Mouse (Mus musculus): ENCODE measurements around the gene Slc16a2. TPM values are rescaled to one million over a fixed set of nuclear protein-coding genes. Genes with fewer than 3 reads are reported as not detected.

Gene Slc16a2
- 0.29 TPM in 1 of 3 replicates, not detected in the others for total RNA-seq (2017)

DNA sequence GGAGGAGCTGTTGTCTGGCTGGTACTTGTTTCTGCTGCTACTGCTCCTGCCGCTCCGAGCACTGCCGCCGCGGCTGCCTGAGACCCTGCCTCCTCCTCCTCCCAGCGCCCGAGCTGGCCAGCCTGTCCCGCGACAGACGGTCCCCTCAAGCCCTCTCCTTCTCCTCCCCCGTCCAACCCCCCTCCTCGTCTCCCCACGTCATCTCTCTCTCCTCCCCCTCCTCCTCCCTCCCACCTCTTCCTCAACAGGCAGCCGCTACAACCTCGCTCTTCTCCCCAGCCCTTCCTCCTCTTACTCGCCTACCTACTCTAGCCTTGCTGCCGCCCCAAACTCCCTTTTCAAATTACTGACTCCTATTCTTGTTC lies at the start of gene Slc16a2:
TSS of gene Slc16a2 (minus strand) at position 152 of the 365 bp plus-strand sequence.
- ATAC-seq (replicated peaks; ENCODE audit: insufficient number of reproducible peaks, low FRiP score, low TSS enrichment, poor library complexity, severe bottlenecking) = no peak

- ATAC-seq (replicated peaks; ENCODE audit: insufficient number of reproducible peaks, low FRiP score, low TSS enrichment, poor library complexity, severe bottlenecking) = no peak
These were observed 41.7 kb upstream of the Slc16a2 start for GRCm38 (mm10) chrX:103863502-103863901.

- ATAC-seq (replicated peaks; ENCODE audit: insufficient number of reproducible peaks, low FRiP score, low TSS enrichment, poor library complexity, severe bottlenecking) = no peak
These were observed 41.1 kb upstream of the Slc16a2 start for GRCm38 (mm10) chrX:103862877-103863276.

- no peak for ATAC-seq (replicated peaks; ENCODE audit: insufficient number of reproducible peaks, low FRiP score, low TSS enrichment, poor library complexity, severe bottlenecking)
These were observed 23.5 kb upstream of the Slc16a2 start for GRCm38 (mm10) chrX:103845266-103845665.

- ATAC-seq (replicated peaks; ENCODE audit: insufficient number of reproducible peaks, low FRiP score, low TSS enrichment, poor library complexity, severe bottlenecking) = no peak
These were observed 7.1 kb upstream of the Slc16a2 start for GRCm38 (mm10) chrX:103828836-103829235.

- no peak for ATAC-seq (replicated peaks; ENCODE audit: insufficient number of reproducible peaks, low FRiP score, low TSS enrichment, poor library complexity, severe bottlenecking)
These were observed 558 bp upstream of the Slc16a2 start for GRCm38 (mm10) chrX:103822271-103822811.

GRCm38 (mm10) chrX:103821195-103821831 lies 470 bp downstream of the Slc16a2 start:
- no peak for ATAC-seq (replicated peaks; ENCODE audit: insufficient number of reproducible peaks, low FRiP score, low TSS enrichment, poor library complexity, severe bottlenecking)

- ATAC-seq (replicated peaks; ENCODE audit: insufficient number of reproducible peaks, low FRiP score, low TSS enrichment, poor library complexity, severe bottlenecking) = no peak
These were observed 1.2 kb downstream of the Slc16a2 start for GRCm38 (mm10) chrX:103820307-103821194.

- no peak for ATAC-seq (replicated peaks; ENCODE audit: insufficient number of reproducible peaks, low FRiP score, low TSS enrichment, poor library complexity, severe bottlenecking)
These were observed 2.5 kb downstream of the Slc16a2 start for GRCm38 (mm10) chrX:103819253-103819652.

DNA sequence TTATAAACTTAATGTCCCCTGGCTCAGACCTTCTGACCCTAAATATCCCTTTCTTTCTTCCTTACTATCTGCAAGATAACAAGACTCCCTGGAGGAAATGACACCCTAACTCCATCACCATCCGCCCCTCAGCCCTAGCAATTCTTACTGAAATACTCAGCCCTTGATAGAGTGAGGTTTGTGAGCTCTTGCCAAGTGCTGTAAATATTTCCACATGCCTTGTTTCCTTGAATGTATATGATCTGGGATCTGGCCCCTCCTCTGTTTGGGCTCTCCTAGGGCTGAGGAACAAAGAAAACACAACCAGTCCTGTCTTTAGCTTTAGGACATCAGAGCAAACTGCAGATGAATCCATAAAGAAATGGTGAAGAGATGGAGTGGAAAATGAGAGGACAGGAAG lies 9.1 kb downstream of the Slc16a2 start:
- ATAC-seq (replicated peaks; ENCODE audit: insufficient number of reproducible peaks, low FRiP score, low TSS enrichment, poor library complexity, severe bottlenecking) = no peak

DNA sequence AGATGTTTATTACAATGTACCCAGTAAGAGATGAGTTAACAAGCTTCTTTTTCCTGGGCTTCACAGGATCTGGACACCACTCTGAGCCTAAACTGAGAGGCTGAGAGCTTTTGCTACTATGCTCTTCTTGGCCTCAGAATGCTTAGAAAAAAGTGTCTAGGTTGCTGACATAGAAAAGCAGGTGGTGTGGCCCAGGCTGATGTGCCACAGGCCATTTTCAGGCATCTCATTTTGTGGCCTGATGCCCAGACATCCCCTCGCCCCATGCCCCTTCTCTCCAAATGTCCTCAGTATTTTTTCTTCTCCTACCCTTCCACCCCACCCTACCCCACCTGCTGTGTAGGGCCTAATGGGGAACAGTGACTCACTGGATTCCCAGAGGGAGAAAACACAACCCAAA lies 11.3 kb downstream of the Slc16a2 start:
- ATAC-seq (replicated peaks; ENCODE audit: insufficient number of reproducible peaks, low FRiP score, low TSS enrichment, poor library complexity, severe bottlenecking) = no peak

GRCm38 (mm10) chrX:103806373-103806772 lies 15.4 kb downstream of the Slc16a2 start:
- ATAC-seq (replicated peaks; ENCODE audit: insufficient number of reproducible peaks, low FRiP score, low TSS enrichment, poor library complexity, severe bottlenecking) = no peak

- ATAC-seq (replicated peaks; ENCODE audit: insufficient number of reproducible peaks, low FRiP score, low TSS enrichment, poor library complexity, severe bottlenecking) = no peak
These were observed 24.8 kb downstream of the Slc16a2 start for GRCm38 (mm10) chrX:103796961-103797360.

DNA sequence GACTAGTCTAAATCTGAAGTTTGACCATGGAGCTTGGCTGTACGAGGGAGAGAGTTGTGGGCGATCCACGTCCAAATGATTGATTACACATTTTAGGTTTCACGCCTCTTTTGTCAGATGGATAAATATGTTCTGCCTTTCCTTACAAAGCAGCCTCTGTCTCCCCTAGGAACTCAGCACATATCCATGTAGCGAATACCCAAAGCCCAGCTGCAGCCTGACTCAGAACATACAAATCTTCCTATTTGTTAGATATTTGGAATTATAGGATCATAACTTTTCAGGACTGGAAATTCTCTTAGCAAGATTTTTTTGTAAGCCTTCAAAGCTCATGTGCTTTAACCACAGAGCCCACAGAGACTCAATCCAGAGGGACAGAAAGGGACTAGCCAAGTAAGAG lies 26.3 kb downstream of the Slc16a2 start:
- ATAC-seq (replicated peaks; ENCODE audit: insufficient number of reproducible peaks, low FRiP score, low TSS enrichment, poor library complexity, severe bottlenecking) = no peak

- ATAC-seq (replicated peaks; ENCODE audit: insufficient number of reproducible peaks, low FRiP score, low TSS enrichment, poor library complexity, severe bottlenecking) = no peak
These were observed 30.5 kb downstream of the Slc16a2 start for GRCm38 (mm10) chrX:103791329-103791728.

GRCm38 (mm10) chrX:103785681-103786080 lies 36.1 kb downstream of the Slc16a2 start:
- ATAC-seq (replicated peaks; ENCODE audit: insufficient number of reproducible peaks, low FRiP score, low TSS enrichment, poor library complexity, severe bottlenecking) = no peak

DNA sequence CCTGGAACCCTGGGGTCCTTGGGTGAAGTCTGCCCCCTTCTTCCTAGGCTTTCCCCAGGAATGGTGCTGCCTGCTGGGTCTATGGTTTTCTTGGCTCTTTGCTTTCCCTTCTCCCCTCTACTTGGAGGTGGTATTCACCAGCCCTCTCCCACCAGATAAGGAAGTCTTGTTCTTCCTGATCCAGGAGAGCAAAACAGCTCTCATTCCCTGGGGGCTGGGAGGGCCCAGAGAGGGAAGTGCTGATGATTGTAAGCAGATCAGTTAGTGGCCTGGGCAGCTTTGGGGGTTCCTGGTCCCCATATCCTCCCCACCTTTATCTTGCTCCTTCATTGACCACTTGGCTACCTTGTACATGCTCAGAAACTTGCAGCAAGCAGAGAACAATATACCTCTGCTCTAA lies 45.4 kb downstream of the Slc16a2 start:
- no peak for ATAC-seq (replicated peaks; ENCODE audit: insufficient number of reproducible peaks, low FRiP score, low TSS enrichment, poor library complexity, severe bottlenecking)

DNA sequence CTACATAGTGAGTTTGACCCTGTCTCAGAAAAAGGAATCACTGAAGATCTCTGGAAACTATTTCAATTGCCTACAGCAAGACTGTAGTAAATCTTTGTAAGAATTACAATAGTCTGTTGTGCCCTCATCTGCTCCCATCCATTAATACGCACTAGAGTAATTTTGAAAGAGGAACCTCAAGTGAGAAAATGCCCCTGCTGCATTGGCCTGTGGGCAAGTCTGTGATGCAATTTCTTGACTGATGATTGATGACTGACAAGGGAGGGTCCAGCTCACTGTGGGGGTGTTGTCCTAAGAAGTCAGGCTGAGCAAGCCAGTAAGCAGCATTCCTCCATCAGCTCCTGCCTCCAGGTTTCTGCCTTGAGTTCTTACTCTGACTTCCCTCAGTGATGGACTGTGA lies 75.6 kb downstream of the Slc16a2 start:
- ATAC-seq (replicated peaks; ENCODE audit: insufficient number of reproducible peaks, low FRiP score, low TSS enrichment, poor library complexity, severe bottlenecking) = no peak

GRCm38 (mm10) chrX:103744171-103745039 lies 77.4 kb downstream of the Slc16a2 start:
- no peak for ATAC-seq (replicated peaks; ENCODE audit: insufficient number of reproducible peaks, low FRiP score, low TSS enrichment, poor library complexity, severe bottlenecking)

Measured in monocyte, adult 5-6 weeks (primary cell).